Mouse (Mus musculus): ENCODE measurements around the gene Trim40. TPM values are rescaled to one million over a fixed set of nuclear protein-coding genes. Genes with fewer than 3 reads are reported as not detected.

Trim40 gene
- polyA plus RNA-seq, 1 experiment from 2014 or later = not detected

- Histone ChIP-seq H3K4me3 (ENCODE audit: inconsistent target) (no peak overlapping the region), H3K36me3 (ENCODE audit: inconsistent target) (no peaks in the 10 kb centered on the region), H3K27ac (no peak overlapping the region), H3K79me2 (ENCODE audit: inconsistent target) (no peaks in the 10 kb centered on the region)
- WGBS (ENCODE audit: missing documents) = 86% methylated on average over 1 of the region's 2 CpGs
Measured at GRCm38 (mm10) chr17:36868836-36869235, 21.1 kb downstream of the Trim40 start.

GRCm38 (mm10) chr17:36866719-36867527 lies 23.0 kb downstream of the Trim40 start, which contains the start of gene Trim15:
Gene Trim15 (minus strand): TSS chr17:36867210.
- Histone ChIP-seq H3K27ac (no peak within 1 kb of the TSS), H3K79me2 (ENCODE audit: inconsistent target) (no peaks in the 10 kb centered on the region), H3K36me3 (ENCODE audit: inconsistent target) (no peaks in the 10 kb centered on the region), H3K4me3 (ENCODE audit: inconsistent target) (no peak within 1 kb of the TSS)
- WGBS (ENCODE audit: missing documents) = 22% methylated on average over 29 of the region's 29 CpGs

- WGBS (ENCODE audit: missing documents) = 29% methylated on average over 2 of the region's 2 CpGs
- no peaks in the 10 kb centered on the region for H3K79me2 ChIP-seq (ENCODE audit: inconsistent target)
- H3K36me3 ChIP-seq (ENCODE audit: inconsistent target) = peaks cover 21% of the 10 kb centered on the region
- H3K27ac ChIP-seq = no peak overlapping the region
- no peak overlapping the region for H3K4me3 ChIP-seq (ENCODE audit: inconsistent target)
Measured at GRCm38 (mm10) chr17:36861680-36862079, 28.2 kb downstream of the Trim40 start.

DNA sequence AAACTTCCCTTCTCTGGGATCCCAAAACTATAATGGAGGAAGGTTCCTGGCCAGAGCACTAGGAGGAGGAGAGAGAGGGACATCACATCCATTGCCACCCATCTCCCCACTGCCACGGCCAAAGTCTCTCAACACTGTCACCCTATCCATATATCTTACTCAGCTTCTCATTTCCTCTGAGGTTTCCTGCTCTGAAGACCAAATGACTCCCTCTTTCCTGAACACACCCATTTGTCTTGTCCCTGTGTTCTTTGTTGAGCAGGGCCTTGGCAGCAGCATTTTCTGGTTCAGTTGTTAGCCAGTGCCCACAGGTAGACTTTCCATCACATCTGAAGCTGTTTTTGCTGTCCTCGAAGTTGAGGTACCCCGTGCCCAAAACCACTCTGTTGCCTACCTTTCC lies 31.7 kb downstream of the Trim40 start:
- no peak overlapping the region for H3K4me3 ChIP-seq (ENCODE audit: inconsistent target)
- WGBS (ENCODE audit: missing documents) = 57% methylated on average over 3 of the region's 3 CpGs
- no peaks in the 10 kb centered on the region for H3K79me2 ChIP-seq (ENCODE audit: inconsistent target)
- peaks cover 54% of the 10 kb centered on the region for H3K36me3 ChIP-seq (ENCODE audit: inconsistent target)
- H3K27ac ChIP-seq = no peak overlapping the region

DNA sequence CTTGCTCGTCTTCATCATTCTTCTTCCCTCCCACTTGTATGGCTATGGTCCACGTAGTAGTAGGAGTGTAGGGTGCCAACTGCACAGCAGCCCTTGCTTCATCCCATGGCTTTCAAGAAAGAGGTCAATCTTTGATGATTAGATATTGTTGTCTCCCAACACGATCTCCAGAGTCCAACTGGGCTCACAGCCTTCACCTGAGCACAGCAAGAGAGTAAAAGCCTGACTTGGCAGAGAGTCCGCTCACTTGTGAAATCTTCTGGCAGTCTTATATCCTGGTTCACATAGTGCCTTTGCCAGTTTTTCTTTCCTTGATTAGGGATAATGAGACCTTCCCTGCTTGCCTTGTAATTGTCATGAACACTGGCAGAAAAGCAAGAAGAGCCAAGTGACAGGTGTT lies 33.7 kb downstream of the Trim40 start:
- 97% methylated on average over 4 of the region's 4 CpGs for WGBS (ENCODE audit: missing documents)

GRCm38 (mm10) chr17:36855484-36855883 lies 34.4 kb downstream of the Trim40 start:
- Histone ChIP-seq H3K4me3 (ENCODE audit: inconsistent target) (no peak overlapping the region), H3K79me2 (ENCODE audit: inconsistent target) (peaks cover 1% of the 10 kb centered on the region; the same call in 1 of the 2 replicates), H3K27ac (no peak overlapping the region), H3K36me3 (ENCODE audit: inconsistent target) (peaks cover 81% of the 10 kb centered on the region)
- 88% methylated on average over 3 of the region's 3 CpGs for WGBS (ENCODE audit: missing documents)

More for the DNA sequence above, 33.7 kb downstream of the Trim40 start:
- Histone ChIP-seq H3K79me2 (ENCODE audit: inconsistent target) (no peaks in the 10 kb centered on the region), H3K27ac (no peak overlapping the region), H3K36me3 (ENCODE audit: inconsistent target) (peaks cover 74% of the 10 kb centered on the region), H3K4me3 (ENCODE audit: inconsistent target) (no peak overlapping the region)

DNA sequence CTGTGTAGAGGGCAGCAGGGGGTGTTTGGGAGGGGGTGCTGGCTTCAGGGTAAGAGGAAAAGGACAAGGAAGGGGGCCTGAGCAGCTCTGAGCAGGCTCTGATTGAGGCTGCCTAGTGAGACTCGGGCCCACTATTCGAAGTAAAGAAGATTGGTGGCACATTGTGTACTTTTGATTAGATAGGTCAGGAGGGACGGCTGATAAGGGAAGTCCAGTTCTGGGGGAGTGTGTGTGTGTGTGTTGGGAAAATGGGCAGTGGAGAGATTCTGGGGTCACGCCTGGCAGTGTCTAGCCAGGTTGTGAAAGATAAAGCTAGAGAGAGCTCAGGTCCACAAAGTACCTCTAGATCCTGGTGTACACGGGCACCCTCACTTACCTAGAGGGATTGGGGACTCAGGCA lies 38.3 kb downstream of the Trim40 start:
- 98% methylated on average over 5 of the region's 5 CpGs for WGBS (ENCODE audit: missing documents)
- Histone ChIP-seq H3K36me3 (ENCODE audit: inconsistent target) (peaks cover 61% of the 10 kb centered on the region), H3K79me2 (ENCODE audit: inconsistent target) (peaks cover 26% of the 10 kb centered on the region; the same call in 1 of the 2 replicates), H3K4me3 (ENCODE audit: inconsistent target) (no peak overlapping the region), H3K27ac (no peak overlapping the region)

- Histone ChIP-seq H3K27ac (no peak overlapping the region), H3K79me2 (ENCODE audit: inconsistent target) (peaks cover 30% of the 10 kb centered on the region; the same call in 1 of the 2 replicates), H3K4me3 (ENCODE audit: inconsistent target) (no peak overlapping the region), H3K36me3 (ENCODE audit: inconsistent target) (peaks cover 59% of the 10 kb centered on the region)
- 100% methylated on average over 5 of the region's 5 CpGs for WGBS (ENCODE audit: missing documents)
Measured at GRCm38 (mm10) chr17:36851200-36851599, 38.7 kb downstream of the Trim40 start.

DNA sequence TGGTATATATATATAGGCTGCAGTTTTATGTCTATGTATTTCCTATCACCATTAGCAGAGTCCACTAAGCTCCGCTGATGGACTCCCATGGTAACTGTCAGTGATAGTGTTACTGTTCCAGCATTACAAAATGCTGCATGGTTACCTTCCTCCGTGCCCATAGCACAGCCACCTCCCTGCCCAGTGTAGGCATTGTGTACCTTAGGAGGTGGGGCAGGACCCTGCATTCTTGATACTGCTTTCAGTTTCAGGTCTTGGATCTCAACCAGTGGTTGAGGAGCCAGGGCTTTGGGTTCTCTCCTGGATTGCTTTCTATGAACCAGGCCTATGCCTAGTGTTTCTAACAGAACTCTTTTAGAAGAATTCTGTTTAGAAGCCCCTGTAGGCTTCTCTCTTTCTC lies 39.9 kb downstream of the Trim40 start:
- Histone ChIP-seq H3K36me3 (ENCODE audit: inconsistent target) (peaks cover 51% of the 10 kb centered on the region), H3K4me3 (ENCODE audit: inconsistent target) (no peak overlapping the region), H3K79me2 (ENCODE audit: inconsistent target) (peaks cover 42% of the 10 kb centered on the region; the same call in 1 of the 2 replicates), H3K27ac (no peak overlapping the region)
- 94% methylated on average over 2 of the region's 2 CpGs for WGBS (ENCODE audit: missing documents)

DNA sequence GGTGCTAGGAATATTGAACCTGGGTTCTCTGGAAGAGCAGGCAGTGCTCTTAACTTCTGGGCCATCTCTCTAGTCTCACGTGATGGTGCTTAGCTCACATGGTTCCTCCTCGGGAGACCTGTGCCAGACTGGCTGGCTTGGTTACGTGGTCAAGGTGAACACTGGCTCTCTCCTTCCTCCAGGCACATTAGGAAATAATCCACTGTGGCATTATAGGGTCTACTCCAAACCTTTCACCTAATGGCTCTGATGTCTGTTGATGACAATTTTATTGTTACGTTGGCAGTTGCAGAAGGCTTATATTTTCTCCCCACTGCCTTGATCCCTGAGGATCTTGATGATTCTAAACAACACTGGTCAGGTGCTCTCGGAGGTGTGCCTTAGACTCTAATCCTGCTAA lies 41.0 kb downstream of the Trim40 start:
- H3K36me3 ChIP-seq (ENCODE audit: inconsistent target) = peaks cover 41% of the 10 kb centered on the region
- H3K4me3 ChIP-seq (ENCODE audit: inconsistent target) = no peak overlapping the region
- WGBS (ENCODE audit: missing documents) = 83% methylated on average over 5 of the region's 5 CpGs
- H3K27ac ChIP-seq = peak overlapping the region; percentile 7; the same call in 1 of the 2 replicates
- H3K79me2 ChIP-seq (ENCODE audit: inconsistent target) = peaks cover 53% of the 10 kb centered on the region; the same call in 1 of the 2 replicates

GRCm38 (mm10) chr17:36844725-36845124 lies 45.2 kb downstream of the Trim40 start:
- Histone ChIP-seq H3K27ac (no peak overlapping the region), H3K36me3 (ENCODE audit: inconsistent target) (0 out of 2 replicates have a peak, but pooled peaks cover 11% of the 10 kb centered on the region), H3K4me3 (ENCODE audit: inconsistent target) (no peak overlapping the region), H3K79me2 (ENCODE audit: inconsistent target) (peaks cover 87% of the 10 kb centered on the region)
- 77% methylated on average over 1 of the region's 1 CpGs for WGBS (ENCODE audit: missing documents)

GRCm38 (mm10) chr17:36844286-36844719 lies 45.6 kb downstream of the Trim40 start:
- 0 out of 2 replicates have a peak, but pooled peaks cover 11% of the 10 kb centered on the region for H3K36me3 ChIP-seq (ENCODE audit: inconsistent target)
- H3K27ac ChIP-seq = no peak overlapping the region
- H3K4me3 ChIP-seq (ENCODE audit: inconsistent target) = no peak overlapping the region
- H3K79me2 ChIP-seq (ENCODE audit: inconsistent target) = peaks cover 92% of the 10 kb centered on the region

GRCm38 (mm10) chr17:36843696-36844095 lies 46.2 kb downstream of the Trim40 start:
- H3K36me3 ChIP-seq (ENCODE audit: inconsistent target) = 0 out of 2 replicates have a peak, but pooled peaks cover 11% of the 10 kb centered on the region
- H3K27ac ChIP-seq = no peak overlapping the region
- 86% methylated on average over 7 of the region's 7 CpGs for WGBS (ENCODE audit: missing documents)

GRCm38 (mm10) chr17:36840961-36841445 lies 48.9 kb downstream of the Trim40 start:
- no peak overlapping the region for H3K27ac ChIP-seq
- H3K4me3 ChIP-seq (ENCODE audit: inconsistent target) = no peak overlapping the region
- H3K79me2 ChIP-seq (ENCODE audit: inconsistent target) = peaks cover 87% of the 10 kb centered on the region
- 0 out of 2 replicates have a peak, but pooled peaks cover 6% of the 10 kb centered on the region for H3K36me3 ChIP-seq (ENCODE audit: inconsistent target)

More at GRCm38 (mm10) chr17:36843696-36844095, 46.2 kb downstream of the Trim40 start:
- no peak overlapping the region for H3K4me3 ChIP-seq (ENCODE audit: inconsistent target)
- peaks cover 98% of the 10 kb centered on the region for H3K79me2 ChIP-seq (ENCODE audit: inconsistent target)

- Histone ChIP-seq H3K36me3 (ENCODE audit: inconsistent target) (0 out of 2 replicates have a peak, but pooled peaks cover 6% of the 10 kb centered on the region), H3K79me2 (ENCODE audit: inconsistent target) (peaks cover 76% of the 10 kb centered on the region), H3K27ac (no peak overlapping the region), H3K4me3 (ENCODE audit: inconsistent target) (no peak overlapping the region)
- WGBS (ENCODE audit: missing documents) = 91% methylated on average over 3 of the region's 3 CpGs
Measured at GRCm38 (mm10) chr17:36839931-36840330, 50.0 kb downstream of the Trim40 start.

Data from macrophage (primary cell).